Mouse (Mus musculus): ENCODE results near the gene Cyp2d12. TPM values are rescaled to one million over a fixed set of nuclear protein-coding genes. Genes with fewer than 3 reads are reported as not detected.

The Cyp2d12 gene
- total RNA-seq (2023), result not detected

DNA sequence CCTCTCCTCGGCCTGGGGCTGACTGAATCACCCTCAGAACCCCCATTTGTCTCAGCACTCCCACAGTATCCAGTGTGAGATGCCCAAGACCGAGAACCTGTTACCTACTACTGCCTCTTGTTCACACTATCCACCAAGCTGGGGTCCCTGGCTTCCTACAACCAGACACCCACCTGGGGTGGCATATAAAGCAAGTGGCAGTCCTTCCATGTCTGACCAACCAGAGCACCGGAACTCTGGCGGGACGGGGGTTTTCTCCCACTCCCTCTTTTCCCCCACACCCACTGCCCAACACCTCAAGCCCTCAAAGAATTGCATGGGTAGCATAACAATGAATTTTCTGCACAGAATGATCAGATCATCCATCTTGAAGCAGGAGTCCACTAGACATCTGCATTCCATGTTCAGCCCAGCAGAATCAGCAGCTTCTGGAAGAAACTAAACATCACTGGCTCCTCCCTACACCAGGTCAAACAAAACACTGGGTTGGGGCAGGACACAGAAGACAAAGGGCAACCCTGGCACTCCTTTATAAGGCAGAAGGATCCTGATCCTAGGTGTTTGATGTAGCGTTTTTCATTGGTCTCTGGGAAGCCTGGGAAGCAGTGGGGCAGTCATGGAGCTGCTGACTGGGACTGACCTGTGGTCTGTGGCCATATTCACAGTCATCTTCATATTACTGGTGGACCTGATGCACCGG is at the start of gene Cyp2d12:
TSS of gene Cyp2d12 (plus strand) at position 542 of the 700 bp plus-strand sequence.

Other genes with a start within 250 kb of the Cyp2d12 start
- 56.1 TPM for gene Naga, start 216.1 kb upstream of the Cyp2d12 start, total RNA-seq (2023)
- gene Pheta2, start 216.1 kb upstream of the Cyp2d12 start, total RNA-seq (2023), result 0.27 TPM
- gene Smdt1, start 216.1 kb upstream of the Cyp2d12 start, total RNA-seq (2023), result 91.4 TPM
- gene Ndufa6, start 200.8 kb upstream of the Cyp2d12 start, total RNA-seq (2023), result 113 TPM
- 11.1 TPM for gene Cyp2d22, start 174.8 kb upstream of the Cyp2d12 start, total RNA-seq (2023)
- gene Cyp2d11, start 161.1 kb upstream of the Cyp2d12 start, total RNA-seq (2023), result not detected
- gene Cyp2d10, start 147.9 kb upstream of the Cyp2d12 start, total RNA-seq (2023), result not detected
- gene Cyp2d9, start 121.6 kb upstream of the Cyp2d12 start, total RNA-seq (2023), result not detected
- gene Cyp2d34, start 65.9 kb downstream of the Cyp2d12 start, total RNA-seq (2023), result not detected
- gene Cyp2d40, start 209.1 kb downstream of the Cyp2d12 start, total RNA-seq (2023), result not detected
- gene Cyp2d26, start 239.2 kb downstream of the Cyp2d12 start, total RNA-seq (2023), result 2.3 TPM

Data from CD4-positive naive resting alpha-beta T cell, adult 57 days (primary cell).